Mouse (Mus musculus) ES-Bruce4 (cell line): Measurements from ENCODE around the gene Tcte1. TPM values are rescaled to one million over a fixed set of nuclear protein-coding genes. Genes with fewer than 3 reads are reported as not detected.

Source experiments
- H3K27ac ChIP-seq: 2 replicates; pipeline ENCODE4 v1.5.1; 2012; ENCODE audit warnings: low read length, inconsistent platforms; ENCODE audit not compliant: insufficient read depth
- H3K27me3 ChIP-seq: 2 replicates; pipeline ENCODE4 v1.6.1; 2012; ENCODE audit warnings: mild to moderate bottlenecking, low read length, inconsistent platforms; ENCODE audit not compliant: control insufficient read depth, poor library complexity, insufficient read depth, severe bottlenecking
- H3K36me3 ChIP-seq: 2 replicates; pipeline ENCODE4 v1.6.1; 2012; ENCODE audit warnings: inconsistent platforms, mild to moderate bottlenecking, low read length, moderate library complexity; ENCODE audit not compliant: control insufficient read depth, poor library complexity, insufficient read depth, severe bottlenecking
- H3K4me1 ChIP-seq: one replicate; pipeline ENCODE4 v1.8.1; 2011; ENCODE audit warnings: low read length; ENCODE audit not compliant: control insufficient read depth, insufficient read depth
- H3K4me3 ChIP-seq: 2 replicates; pipeline ENCODE4 v1.5.1; 2011; ENCODE audit warnings: low read depth, mild to moderate bottlenecking, low read length
- H3K9ac ChIP-seq: 2 replicates; pipeline ENCODE4 v1.6.1; 2012; ENCODE audit warnings: low read depth, mild to moderate bottlenecking, inconsistent platforms; ENCODE audit not compliant: poor library complexity, severe bottlenecking
- H3K9me3 ChIP-seq: replicated peaks from 2 replicates; pipeline ENCODE4 v1.6.1; 2012; ENCODE audit warnings: mild to moderate bottlenecking, low read length, inconsistent platforms; ENCODE audit not compliant: control insufficient read depth, poor library complexity, insufficient read depth, severe bottlenecking
- CTCF ChIP-seq: IDR thresholded peaks from one replicate; pipeline ENCODE4 v1.8.1; 2011; ENCODE audit warnings: low read depth, low read length
- EP300 ChIP-seq: IDR thresholded peaks from 2 replicates; pipeline ENCODE4 v1.6.1; 2011; ENCODE audit warnings: low read depth, low read length; ENCODE audit not compliant: insufficient read depth
- POLR2A ChIP-seq: IDR thresholded peaks from one replicate; pipeline ENCODE4 v1.8.1; 2011; ENCODE audit warnings: low read length; ENCODE audit not compliant: insufficient read depth
- polyA plus RNA-seq: library from polyadenylated mRNA; stranded (reverse); fragments of >200 nt; gene quantifications from 2 replicates; pipeline ENCODE4 v1.2.4, GENCODE M21; 2011; ENCODE audit warnings: low read depth; ENCODE audit not compliant: missing spikeins, insufficient read depth, insufficient read length

The Tcte1 gene
- polyA plus RNA-seq, 1 experiment: not detected

DNA sequence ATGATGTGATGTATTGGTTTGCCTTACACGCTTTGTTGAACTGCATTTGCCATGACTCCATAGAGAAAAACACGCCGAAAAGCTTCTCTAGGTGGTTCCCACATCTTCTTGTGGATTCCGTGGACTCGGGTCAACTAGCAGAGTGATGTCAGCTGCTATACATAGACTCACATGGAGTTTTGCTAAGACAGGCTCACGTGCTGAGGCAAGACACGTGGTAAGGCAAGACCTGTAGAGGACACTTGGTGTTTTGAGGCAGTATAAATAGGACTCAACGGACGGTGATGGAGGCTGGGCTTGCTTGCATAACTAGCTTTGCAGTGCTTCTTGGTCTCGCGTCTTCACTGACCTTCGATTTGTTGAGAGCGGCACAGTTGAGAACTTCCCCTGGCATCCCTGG, 24.8 kb upstream of the Tcte1 start:
- no peak overlapping the region for H3K9ac ChIP-seq
- TF ChIP-seq CTCF: no peak
- TF ChIP-seq EP300: no peak
- TF ChIP-seq POLR2A: no peak
- no peaks in the 10 kb centered on the region for H3K27me3 ChIP-seq

GRCm38 (mm10) chr17:45499516-45499915, 23.7 kb upstream of the Tcte1 start:
- no peak overlapping the region for H3K9ac ChIP-seq
- no peak overlapping the region for H3K4me3 ChIP-seq
- H3K27ac ChIP-seq: no peak overlapping the region
- no peaks in the 10 kb centered on the region for H3K36me3 ChIP-seq
- H3K4me1 ChIP-seq: peaks cover 13% of the 10 kb centered on the region
- no peaks in the 10 kb centered on the region for H3K9me3 ChIP-seq
- TF ChIP-seq CTCF (no peak), EP300 (no peak), POLR2A (no peak)
- H3K27me3 ChIP-seq: no peaks in the 10 kb centered on the region

More for the DNA sequence above, 24.8 kb upstream of the Tcte1 start:
- peaks cover 13% of the 10 kb centered on the region for H3K4me1 ChIP-seq
- H3K9me3 ChIP-seq: no peaks in the 10 kb centered on the region
- H3K36me3 ChIP-seq: no peaks in the 10 kb centered on the region
- H3K27ac ChIP-seq: no peak overlapping the region
- H3K4me3 ChIP-seq: no peak overlapping the region

DNA sequence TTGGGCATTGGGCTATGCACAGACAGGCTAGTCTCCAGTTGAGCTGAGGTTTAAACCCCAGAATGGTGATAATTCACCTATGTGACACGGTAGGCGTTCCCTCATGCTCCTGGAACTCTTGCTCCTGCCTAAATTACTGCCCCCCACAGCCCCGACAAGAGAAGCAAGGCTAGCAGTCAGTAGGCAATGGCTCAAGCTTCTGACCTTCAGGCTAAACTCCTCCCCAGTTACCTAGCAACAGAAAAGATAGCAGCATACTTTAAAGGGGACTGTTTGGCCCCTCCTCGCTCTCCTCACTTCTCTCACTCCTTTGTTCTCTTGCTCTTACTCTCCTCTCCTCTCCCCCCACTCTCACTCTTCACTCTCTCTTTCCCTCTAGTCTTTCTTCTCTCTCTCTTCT, 22.3 kb upstream of the Tcte1 start:
- Histone ChIP-seq H3K9me3 (no peaks in the 10 kb centered on the region), H3K4me1 (peaks cover 11% of the 10 kb centered on the region), H3K27ac (no peak overlapping the region), H3K27me3 (no peaks in the 10 kb centered on the region), H3K9ac (no peak overlapping the region), H3K36me3 (no peaks in the 10 kb centered on the region), H3K4me3 (no peak overlapping the region)
- TF ChIP-seq POLR2A: no peak
- no peak for TF ChIP-seq EP300
- no peak for TF ChIP-seq CTCF

GRCm38 (mm10) chr17:45502324-45502723, 20.9 kb upstream of the Tcte1 start:
- Histone ChIP-seq H3K9me3 (no peaks in the 10 kb centered on the region), H3K9ac (no peak overlapping the region), H3K36me3 (no peaks in the 10 kb centered on the region), H3K27ac (no peak overlapping the region), H3K4me3 (no peak overlapping the region), H3K27me3 (no peaks in the 10 kb centered on the region), H3K4me1 (peaks cover 14% of the 10 kb centered on the region)
- TF ChIP-seq EP300 (no peak), CTCF (no peak), POLR2A (no peak)

- H3K4me3 ChIP-seq: no peak overlapping the region
- H3K9ac ChIP-seq: no peak overlapping the region
- H3K27ac ChIP-seq: peak overlapping the region; percentile 7; the same call in 1 of the 2 replicates
- H3K36me3 ChIP-seq: peaks cover 2% of the 10 kb centered on the region; the same call in 1 of the 2 replicates
- no peaks in the 10 kb centered on the region for H3K9me3 ChIP-seq
- TF ChIP-seq EP300: no peak
- TF ChIP-seq CTCF: no peak
- no peak for TF ChIP-seq POLR2A
- peaks cover 13% of the 10 kb centered on the region for H3K4me1 ChIP-seq
- H3K27me3 ChIP-seq: no peaks in the 10 kb centered on the region
These were observed 19.8 kb upstream of the Tcte1 start for GRCm38 (mm10) chr17:45503301-45503973.

- H3K36me3 ChIP-seq: peaks cover 20% of the 10 kb centered on the region
- H3K4me3 ChIP-seq: peak overlapping the region; percentile 8
- no peaks in the 10 kb centered on the region for H3K27me3 ChIP-seq
- H3K9ac ChIP-seq: no peak overlapping the region
- TF ChIP-seq EP300: no peak
- no peak for TF ChIP-seq CTCF
- TF ChIP-seq POLR2A: no peak
- no peak overlapping the region for H3K27ac ChIP-seq
- peaks cover 9% of the 10 kb centered on the region for H3K4me1 ChIP-seq
- no peaks in the 10 kb centered on the region for H3K9me3 ChIP-seq
These were observed 17.2 kb upstream of the Tcte1 start for GRCm38 (mm10) chr17:45505941-45506465.
